Mouse (Mus musculus) spleen, adult 2 months (tissue): ENCODE measurements around the gene Cdh5.

Experiments used
- CTCF ChIP-seq: fragments of 200-500 bp; IDR thresholded peaks from 2 replicates; pipeline ENCODE4 v1.5.1; 2011; ENCODE audit warnings: mild to moderate bottlenecking, inconsistent platforms; ENCODE audit not compliant: insufficient read depth, insufficient read length, insufficient replicate concordance; ENCODE audit errors: extremely low read depth
- POLR2A ChIP-seq: fragments of 200-500 bp; IDR thresholded peaks from 2 replicates; pipeline ENCODE4 v1.6.1; 2011; ENCODE audit warnings: low read depth, low read length, inconsistent platforms

DNA sequence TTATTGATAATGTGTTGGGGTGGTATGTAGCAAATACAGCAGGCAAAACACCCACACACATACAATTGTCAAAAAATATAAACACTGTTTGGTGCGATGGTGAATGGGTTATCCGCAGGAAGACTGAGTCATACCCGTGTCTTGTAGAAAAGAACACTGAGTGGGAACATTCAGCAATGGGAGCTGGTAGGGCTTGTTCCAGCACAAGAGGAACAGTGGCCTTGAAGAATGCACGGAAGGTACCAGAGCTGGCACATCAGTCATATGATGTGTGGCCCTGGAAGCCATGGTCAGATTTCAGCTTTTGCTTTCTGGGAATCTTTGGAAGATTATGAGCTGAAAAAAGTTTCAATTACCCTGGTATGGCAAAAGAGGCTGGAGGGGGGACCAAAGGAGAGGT lies 85.4 kb downstream of the Cdh5 start:
- TF ChIP-seq POLR2A = no peak
- no peak for TF ChIP-seq CTCF
